Mouse (Mus musculus) lung, postnatal 4 days (tissue): ENCODE data around the gene Glg1.
"Not testable (repeated sequence)": the region's sequence is repeated elsewhere in the genome, so short reads cannot be mapped to it uniquely, and the experiment has no call there.

Experiments used
- DNase-seq, 2 experiments: peaks; one replicate each; pipeline ENCODE4 v3.0.0; 2021

Glg1 gene

DNA sequence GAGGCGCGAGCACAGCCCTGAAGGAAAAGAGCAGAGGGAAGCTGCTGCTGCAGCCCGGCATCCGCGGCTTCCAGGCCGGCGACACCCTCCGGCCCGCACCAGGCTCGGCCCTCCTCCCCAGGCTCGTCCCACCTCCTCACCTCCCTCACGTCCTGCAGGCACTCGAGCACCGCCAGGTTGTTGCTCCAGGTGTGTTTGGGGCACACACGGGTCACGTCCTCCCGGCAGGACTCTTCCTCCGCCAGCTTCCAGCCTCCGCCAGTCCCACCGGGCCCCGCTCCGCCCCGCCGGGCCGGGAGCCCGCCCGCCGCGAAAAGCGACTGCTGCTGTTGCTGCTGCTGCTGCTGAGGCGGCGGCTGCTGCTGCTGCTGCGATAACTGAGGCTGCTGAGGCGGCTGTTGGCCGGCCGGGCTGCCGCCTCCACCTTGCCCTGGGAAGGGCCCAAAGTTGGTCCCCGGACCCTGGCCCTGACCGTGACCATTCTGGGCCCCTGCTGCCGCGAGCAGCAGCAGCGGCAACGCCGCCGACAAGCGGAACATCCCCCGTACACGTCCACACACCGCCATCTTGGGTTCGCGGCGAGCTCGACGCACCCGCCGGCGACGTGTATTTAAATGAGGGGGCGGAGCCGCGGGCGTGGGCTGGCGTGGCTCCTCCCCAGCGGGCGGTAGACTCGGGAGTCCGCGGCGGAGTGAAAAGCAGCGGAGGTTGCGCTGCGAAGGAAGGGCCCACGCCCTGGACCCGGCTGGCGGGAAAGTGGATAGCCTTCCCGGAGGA is at the start of gene Glg1:
TSS of gene Glg1 (minus strand) at position 586 of the 777 bp plus-strand sequence.
- DNase-seq, result peak; percentile 96

DNA sequence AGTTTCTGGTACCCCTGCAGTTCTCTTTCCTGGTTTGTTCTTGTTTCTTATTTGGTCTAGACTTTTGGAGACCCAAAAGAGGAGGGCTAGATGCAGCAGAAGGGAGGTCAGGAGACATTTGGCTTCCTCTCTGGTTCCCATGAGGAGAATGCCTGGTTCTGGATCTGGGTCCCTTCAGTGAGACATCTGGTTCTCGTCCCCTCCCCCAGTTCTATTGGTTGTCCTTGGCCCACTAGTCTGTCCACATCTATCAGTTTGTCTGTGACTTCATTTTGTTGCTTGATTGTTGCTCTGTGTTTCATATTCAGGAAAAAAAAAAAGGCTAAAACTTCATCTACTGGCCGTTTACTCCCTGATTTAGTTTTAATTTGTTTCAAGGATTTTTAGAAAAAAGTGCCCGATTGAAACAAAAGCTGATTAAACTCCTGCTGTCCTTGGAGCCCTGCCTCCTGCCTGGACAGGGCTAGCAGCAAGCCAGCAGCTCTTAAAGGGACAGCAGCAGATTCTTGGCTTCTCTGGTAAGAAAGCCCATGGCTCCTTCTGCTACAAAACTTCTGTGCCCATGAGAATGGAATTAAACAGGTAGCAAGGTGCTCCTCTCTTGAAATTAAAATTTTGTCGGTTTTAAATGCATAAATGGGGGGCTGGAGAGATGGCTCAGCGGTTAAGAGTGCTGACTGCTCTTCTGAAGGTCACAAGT is 46.2 kb upstream of the Glg1 start:
- no peak for DNase-seq

DNA sequence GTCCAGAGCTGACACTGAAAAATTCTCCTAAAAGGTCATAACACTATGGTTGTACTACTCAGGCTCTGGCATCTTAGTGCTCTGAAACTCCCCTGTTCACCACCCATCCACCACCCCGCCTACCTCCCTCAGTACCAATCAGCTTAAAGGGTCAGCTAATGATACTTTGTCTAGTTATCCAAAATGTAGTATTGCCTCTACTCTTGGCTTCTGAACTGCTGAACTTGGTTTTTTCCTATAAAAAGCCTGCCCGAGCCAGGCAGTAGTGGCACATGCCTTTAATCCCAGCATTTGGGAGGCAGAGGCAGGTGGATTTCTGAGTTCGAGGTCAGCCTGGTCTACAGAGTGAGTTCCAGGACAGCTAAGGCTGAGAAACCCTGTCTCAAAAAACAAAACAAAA is 45.3 kb upstream of the Glg1 start:
- no peak for DNase-seq

DNA sequence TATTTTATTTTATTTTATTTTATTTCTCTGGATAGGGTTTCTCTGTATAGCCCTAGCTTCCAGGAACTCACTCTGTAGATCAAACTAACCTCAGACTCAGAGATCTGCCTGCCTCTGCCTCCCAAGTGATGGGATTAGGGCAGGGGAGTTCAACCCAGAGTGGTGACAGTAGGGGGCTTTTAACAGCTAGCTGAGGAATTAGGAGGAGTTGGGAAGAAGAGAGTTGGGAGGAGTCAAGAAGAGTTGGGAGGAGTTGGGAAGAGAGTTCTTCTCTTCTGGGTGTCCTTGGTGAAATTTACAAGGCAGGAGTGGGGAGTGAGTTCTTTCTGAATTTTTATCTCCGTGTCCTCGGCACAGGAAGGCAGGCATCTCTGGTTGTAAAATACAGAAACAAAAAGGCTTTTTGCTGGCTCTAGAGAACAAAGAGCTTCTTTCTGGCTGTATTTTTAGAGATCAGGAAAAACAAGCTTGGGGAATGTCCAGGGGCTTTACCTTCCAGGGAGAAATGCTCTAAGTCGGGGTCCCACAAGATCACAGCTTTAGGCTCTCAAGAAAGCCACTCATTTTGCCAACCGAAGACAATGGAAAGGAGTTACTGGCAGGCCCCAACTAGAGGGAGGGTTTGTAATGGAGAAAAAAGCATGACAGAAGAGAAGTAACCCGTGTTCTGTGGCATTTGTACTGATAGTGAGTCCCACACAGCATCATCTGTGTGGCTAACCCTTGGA is 44.2 kb upstream of the Glg1 start:
- DNase-seq, result not testable (repeated sequence)

DNA sequence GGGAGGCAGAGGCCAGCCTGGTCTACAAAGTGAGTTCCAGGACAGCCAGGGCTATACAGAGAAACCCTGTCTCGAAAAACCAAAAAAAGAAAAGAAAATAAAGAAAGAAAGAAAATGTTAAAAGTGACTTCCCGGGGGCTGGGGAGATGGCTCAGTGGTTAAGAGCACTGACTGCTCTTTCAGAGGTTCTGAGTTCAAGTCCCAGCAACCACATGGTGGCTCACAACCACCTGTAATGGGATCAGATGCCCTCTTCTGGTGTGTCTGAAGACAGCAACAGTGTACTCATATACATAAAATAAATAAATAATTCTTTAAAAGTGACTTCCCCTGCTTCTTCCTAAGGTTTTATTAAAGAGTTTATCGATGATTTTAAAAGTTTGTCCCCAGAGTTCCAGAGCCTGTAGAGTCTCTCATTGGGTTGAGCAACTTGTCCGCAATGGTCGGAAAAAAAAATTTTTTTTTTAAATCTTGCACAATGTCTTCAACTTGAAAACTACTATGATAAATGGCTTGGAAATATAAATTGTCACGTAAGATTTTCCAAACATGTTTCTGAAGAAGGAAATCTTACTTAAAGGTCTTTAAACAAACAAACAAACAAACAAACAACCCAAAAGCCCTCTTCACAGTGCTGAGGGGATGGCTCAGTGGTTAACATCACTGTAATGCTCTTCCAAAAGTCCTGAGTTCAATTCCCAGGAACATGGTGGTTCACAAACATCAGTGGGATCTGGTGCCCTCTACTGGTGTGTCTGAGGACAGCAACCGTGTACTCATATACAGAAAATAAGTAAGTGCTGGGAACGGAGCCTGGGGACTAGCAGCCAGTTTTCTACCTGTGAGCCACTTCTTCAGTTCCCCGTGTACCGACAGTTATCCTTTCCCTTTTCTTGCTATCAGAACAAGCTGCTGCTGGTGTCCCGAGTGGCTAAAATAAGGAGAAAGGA is 41.9 kb upstream of the Glg1 start:
- no peak for DNase-seq

DNA sequence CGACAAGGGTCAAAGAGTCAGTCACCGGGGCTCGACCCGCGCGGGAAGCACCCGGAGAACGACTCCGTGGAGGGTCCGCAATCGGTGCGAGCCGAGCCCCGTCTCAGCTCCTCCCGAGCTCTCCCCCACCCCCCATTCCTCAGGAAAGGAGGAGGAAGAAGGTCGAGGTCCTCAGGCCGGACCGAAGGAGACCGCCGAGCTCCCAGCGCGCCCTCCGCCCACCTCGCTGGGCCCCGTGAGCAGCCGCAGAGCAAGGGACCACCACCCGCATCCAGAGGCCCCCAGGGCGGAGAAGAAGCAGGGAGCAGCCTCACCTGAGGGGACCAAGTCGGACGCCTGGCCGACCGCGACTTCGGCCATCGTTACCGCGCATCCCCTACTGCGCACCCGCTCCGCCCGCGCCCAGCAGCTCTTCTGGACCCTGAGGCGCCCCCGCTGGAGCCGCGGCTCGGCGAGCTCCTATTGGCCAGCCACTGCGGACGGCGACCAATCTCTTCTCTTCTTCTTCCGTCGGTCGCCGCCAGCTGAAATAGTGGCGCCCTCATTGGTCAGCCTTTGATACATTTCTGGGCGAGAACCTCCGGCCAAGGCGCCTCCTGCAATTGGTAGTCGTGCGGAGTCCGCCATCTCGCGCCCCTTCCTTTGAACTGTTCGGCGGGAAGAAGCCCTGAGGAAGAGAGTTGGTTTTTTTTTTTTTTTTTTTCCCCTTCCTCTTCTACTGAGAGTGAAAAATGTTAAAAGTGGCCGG is 41.0 kb upstream of the Glg1 start, which contains the start of gene Rfwd3:
TSS of gene Rfwd3 (minus strand) at position 402 of the 748 bp plus-strand sequence.
- DNase-seq, result peak; percentile 97 to 99

DNA sequence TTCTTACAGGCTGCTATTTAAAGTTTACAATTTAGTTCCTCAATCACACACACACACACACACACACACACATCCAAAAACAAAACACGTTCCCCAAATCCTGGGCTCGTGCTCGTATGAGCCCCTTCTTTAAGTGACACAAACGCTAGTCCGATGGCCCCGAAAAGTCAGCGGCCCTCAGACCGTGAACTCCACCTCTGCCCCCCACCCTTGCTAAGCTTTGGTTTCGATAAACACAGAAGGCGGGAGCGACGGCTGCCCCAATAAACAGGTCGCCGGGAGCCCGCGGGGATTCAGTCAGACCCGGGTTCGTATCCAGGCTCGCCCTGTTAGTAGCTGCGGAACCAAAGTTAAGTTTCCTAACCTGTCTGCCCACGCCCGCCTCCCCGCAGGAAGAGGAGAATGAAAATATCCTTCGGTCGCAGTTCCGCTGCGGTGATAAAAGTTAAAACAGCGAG is 40.4 kb upstream of the Glg1 start:
- DNase-seq, result peak; percentile 56 to 72

DNA sequence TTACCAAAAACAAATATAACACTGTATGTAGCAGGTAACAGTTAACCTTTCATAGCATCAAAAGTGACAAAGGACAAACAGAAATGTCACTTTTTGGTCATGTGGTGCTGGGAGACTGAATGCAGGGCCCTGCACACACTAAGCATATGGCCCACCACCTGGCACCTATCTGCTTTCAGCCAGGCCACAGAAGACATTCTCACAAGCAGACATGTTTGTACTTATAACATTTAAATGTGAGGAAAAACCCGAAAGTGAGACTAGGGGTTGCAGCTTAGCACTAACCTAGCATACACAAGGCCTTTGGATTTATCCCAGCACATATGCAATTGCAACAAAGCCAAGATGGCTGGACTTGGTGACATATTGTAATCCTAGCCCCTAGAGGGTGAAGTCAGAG is 39.0 kb upstream of the Glg1 start:
- no peak for DNase-seq

DNA sequence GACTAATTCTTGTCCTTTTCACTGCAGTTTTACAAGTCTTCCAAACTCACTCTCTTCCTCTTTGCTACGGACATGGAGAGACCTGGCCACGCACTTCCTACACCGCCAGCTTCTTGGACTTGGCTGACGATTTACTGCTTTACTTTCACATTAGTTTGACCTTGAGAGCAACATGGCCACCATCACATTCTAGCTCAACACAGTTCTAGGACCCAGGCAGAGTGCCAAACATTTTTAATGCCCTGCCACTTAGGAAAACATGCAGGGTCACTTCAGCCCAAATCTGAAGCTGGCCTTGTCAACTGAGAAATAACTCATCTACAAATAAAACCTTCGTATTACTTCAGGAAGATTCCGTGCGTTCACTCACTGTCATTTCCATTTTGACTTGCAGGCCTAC is 32.7 kb upstream of the Glg1 start:
- no peak for DNase-seq

DNA sequence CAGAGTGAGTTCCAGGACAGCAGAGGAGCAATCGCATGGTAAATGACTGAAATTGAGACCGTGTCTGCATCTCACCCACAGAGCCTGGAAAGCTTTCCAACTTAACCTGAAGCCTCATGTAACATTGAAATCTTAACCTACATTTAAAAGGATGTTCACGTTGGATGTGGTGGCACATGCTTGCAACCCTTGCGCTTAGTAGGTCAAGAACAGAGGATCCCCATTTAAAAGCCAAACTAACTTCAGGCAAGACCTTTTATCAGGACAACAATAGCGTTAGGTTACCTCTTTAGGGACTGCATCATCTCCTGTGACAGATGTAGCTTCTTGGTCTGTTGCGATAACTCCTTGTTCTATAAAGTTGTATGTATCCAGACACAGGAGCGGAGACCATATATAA is 31.6 kb upstream of the Glg1 start:
- no peak for DNase-seq

DNA sequence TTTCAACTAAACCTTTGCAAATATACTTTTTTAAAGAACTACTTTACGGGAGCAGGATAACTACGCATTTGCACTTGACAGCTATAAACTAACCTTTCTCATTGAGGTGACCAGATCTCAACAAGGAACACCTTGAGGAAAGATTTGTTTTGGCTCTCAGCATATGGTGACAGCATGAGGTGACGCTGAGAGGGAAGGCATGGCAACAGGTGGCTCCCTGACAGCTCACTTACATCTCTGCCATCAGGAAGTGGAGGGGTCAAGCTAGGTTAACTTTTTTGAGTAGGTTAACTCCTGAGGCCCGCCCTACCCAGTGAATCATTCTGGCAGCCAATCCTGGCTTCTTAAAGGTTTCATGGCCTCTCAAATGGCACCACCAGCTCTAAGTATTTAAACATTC is 26.6 kb upstream of the Glg1 start:
- DNase-seq, result no peak

DNA sequence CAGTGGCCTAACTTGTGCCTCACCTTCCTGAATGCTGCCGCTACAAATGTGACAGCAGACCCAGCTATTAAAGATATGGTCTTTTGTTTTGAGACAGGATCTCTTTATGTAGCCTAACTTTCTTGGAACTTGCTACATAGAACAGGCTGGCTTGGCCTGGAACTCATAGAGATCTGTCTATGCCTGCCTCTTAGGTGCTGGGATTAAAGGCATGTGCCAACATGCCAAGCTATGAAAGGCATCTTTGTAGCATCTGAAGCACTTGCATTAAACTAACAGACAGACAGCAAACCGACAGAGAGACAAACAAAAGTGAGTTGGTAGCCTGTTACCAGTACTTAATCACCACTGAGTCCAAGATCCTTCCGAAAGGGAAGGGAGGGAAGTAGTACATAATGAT is 23.1 kb upstream of the Glg1 start:
- no peak for DNase-seq

DNA sequence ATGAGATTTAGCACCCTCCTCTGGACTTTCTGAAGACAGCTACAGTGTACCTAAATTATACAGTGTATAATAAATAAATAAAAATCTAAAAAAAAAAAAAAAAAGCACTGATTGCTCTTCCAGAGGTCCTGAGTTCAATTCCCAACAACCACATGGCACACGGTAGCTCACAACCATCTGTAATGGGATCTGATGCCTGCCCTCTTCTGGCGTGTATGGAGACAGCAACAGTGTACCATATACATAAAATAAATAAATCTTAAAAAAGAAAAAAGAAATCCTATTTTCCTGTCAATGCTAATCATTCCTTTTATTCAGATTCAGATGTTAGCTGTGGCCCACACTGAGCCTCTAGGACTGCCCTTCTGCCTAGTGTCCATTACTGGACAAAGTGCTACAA is 9.3 kb upstream of the Glg1 start:
- DNase-seq, result no peak

DNA sequence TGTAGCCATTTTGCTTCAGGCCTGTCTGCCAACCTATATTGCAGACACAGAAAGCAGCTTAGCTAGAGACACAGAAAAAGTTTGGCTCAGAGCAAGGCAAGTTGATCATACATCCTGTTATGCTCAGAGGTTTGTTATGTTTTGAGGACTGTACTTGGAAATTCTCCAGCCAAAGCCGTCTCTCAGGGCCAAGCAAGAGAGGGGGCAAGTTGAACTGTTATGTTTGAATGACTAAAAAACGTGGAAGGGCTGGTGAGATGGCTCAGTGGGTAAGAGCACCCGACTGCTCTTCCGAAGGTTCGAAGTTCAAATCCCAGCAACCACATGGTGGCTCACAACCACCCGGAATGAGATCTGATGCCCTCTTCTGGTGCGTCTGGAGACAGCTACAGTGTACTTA is 7.1 kb upstream of the Glg1 start:
- peak in 1 of 2 experiments; percentile 5 for DNase-seq

DNA sequence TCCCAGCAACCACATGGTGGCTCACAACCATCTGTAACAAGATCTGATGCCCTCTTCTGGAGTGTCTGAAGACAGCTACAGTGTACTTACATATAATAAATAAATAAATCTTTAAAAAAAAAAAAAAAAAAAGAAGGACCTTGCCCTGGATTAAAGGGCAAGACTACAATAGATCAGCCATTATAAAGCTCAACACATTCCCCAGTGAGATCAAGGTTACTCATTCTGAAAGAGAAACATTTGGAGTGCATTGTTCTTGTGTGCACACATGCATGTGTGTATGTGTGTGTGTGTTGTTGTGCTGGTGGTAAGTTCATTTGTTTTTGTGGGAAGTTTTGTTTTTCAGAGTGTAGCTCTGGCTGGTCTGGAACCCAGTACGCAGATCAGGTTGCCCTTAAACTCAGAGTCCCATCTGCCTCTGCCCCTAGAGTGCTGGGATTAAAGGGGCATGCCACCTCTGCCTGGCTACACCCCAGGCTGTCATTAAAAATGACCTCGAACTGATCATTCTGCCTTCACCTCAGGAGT is 5.7 kb upstream of the Glg1 start:
- no peak for DNase-seq

DNA sequence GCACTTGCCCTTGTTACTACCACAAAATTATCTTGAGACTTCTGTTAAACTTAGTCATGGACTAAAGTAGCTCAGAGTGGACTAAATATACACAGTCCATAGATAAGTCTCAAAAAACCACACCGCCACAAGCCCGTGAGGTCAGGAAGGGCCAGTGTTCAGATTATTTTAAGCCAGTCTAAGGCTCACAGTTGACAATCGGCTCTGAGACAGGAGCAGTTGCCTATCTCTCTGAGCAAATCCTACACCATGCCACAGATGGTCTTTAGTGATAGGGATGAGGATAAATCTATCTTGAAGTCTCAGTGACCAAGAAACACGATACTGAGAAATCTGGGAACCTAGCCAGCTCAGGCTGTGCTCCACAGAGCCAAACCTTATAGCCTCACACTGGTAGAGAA is 3.0 kb upstream of the Glg1 start:
- DNase-seq, result no peak

DNA sequence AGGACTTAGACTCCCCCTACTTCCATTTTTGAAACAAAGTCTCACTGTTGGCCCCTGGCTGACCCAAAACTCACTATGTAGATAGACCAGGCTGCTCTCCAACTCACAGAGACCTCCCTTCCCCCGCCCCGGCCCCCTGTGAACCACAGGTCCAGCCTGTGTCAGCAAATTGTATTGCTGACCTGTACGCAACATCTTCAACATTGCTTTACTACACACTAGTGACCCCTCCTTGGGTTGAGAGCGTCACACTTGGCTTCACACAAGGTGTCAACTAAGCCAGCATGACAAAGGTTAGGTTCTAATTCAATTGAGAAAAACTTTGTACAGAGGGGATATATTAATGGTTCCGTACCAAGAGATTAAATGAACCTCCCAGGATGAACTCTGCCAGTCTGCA is 1.2 kb upstream of the Glg1 start:
- DNase-seq, result no peak

DNA sequence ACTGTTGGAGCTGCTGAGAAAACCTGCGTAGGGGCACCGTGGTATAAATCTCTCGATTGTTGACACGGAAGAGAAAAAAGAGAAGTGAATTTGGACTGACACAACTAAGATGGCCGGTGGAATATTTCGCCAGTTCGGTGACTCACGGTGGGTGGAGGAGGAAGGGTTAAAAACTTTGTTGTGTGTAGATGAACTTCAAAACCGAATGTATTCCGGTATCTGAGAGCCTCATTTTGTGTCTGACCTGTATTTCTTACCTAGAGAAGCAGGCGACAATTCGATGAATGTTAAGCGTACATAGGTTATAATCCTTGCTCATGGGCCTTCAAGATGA is 359 bp upstream of the Glg1 start:
- no peak for DNase-seq

DNA sequence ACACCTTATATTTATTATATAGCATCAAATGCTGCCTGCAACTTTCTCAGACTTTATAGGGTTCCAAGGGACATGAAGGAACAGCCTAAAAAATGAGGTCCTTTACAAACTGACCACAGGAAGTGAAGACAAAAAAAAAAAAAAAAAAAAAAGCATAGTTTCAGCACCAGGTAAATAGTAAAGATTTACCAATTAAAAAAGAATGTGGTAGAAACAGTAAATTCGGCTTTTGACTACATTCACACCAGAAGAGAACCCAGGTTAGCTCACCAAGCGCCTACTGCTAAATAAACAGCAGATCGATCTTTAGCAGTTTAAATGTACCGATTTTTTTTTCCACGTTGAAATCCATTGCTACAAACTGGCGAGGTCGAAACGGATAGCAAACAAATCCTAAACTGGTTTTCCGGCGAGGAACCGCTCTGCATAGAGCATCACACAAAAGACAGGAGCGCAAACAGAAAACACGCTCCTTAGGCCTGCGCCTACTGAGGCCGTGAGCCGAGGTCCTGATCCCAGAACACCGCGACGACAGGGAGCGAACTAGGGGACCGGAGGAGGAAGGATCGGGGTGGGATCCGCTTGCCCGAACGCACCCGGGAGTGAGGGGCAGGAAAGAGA is 896 bp downstream of the Glg1 start:
- DNase-seq, result no peak

DNA sequence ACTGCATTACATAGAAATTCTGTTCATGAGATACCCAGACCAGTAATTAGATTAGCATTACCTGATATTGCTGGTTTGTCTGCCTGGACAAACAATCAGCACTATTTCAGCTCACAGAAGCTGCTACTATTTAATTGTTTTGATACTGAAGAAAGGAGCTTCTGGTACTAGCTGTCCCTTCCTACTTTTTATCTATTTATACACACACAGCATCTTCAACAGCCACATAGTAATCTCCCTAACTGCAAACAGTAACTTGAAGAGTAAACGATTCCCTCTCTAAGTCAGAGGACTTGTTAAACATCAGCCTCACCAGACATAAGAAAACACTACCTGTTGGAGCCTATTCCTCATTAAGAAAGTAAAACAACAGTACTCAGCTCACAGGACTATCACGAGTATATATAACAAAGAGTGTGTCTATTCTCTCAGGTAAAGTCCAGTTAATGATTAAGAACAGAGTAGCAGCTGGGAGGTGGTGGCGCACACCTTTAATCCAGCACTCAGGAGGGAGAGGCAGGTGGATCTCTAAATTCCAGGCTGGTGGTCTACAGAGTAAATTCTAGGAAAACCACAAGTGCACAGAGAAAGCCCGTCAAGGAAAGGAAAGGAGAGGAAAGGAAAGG is 6.4 kb downstream of the Glg1 start:
- no peak for DNase-seq

DNA sequence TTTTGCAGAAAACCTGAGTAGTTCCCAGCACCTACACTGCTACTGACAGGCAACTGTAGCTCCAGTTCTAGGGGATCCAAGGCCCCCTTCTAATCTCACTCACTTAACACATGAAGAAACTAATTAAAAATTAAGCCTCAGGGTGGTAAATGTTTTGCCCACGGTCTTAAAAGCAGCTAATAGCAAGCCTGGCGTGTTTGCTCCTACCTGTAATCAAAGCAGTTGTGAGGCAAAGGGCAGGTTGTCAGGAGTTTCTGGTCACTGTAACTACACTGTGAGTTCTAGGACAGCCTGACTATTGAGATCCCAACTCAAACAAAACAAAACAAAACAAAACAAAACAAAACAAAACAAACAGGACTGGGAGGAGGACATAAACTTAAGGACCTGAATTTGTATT is 8.9 kb downstream of the Glg1 start:
- no peak for DNase-seq
